Mouse (Mus musculus): ENCODE measurements around the gene Grb10. TPM values are rescaled to one million over a fixed set of nuclear protein-coding genes. Genes with fewer than 3 reads are reported as not detected.
A peak's percentile ranks its signal among the peaks of the same experiment; 100 is the strongest.

Gene Grb10
- polyA plus RNA-seq, 1 experiment from 2014 or later: 45.9 TPM

GRCm38 (mm10) chr11:12040391-12040790, 1.9 kb upstream of the Grb10 start:
- ATAC-seq: no peak
- Histone ChIP-seq H3K4me3 (ENCODE audit: low read depth, low read length) (no peak overlapping the region), H3K27ac (ENCODE audit: low read depth, low read length) (no peak overlapping the region), H3K9me3 (ENCODE audit: control insufficient read depth) (no peaks in the 10 kb centered on the region), H3K9ac (ENCODE audit: low read depth, low read length) (no peak overlapping the region), H3K27me3 (replicated peaks; ENCODE audit: control insufficient read depth, insufficient read depth, low read length) (peaks cover 43% of the 10 kb centered on the region), H3K4me2 (replicated peaks; ENCODE audit: low read depth) (no peak overlapping the region), H3K4me1 (replicated peaks; ENCODE audit: control insufficient read depth, insufficient read depth, low read length) (no peaks in the 10 kb centered on the region), H3K36me3 (ENCODE audit: control insufficient read depth, insufficient read depth) (no peaks in the 10 kb centered on the region)
- no peak for TF ChIP-seq CTCF (IDR thresholded peaks at IDR 0.05; ENCODE audit: low read depth)
- 84% methylated on average over 4 of the region's 4 CpGs for WGBS

- H3K4me3 ChIP-seq (ENCODE audit: low read depth, low read length): no peak overlapping the region
- peak; percentile 41 for TF ChIP-seq CTCF (IDR thresholded peaks at IDR 0.05; ENCODE audit: low read depth)
- H3K27me3 ChIP-seq (replicated peaks; ENCODE audit: control insufficient read depth, insufficient read depth, low read length): peaks cover 46% of the 10 kb centered on the region
- ATAC-seq: no peak
- H3K36me3 ChIP-seq (ENCODE audit: control insufficient read depth, insufficient read depth): no peaks in the 10 kb centered on the region
- H3K27ac ChIP-seq (ENCODE audit: low read depth, low read length): no peak overlapping the region
- no peaks in the 10 kb centered on the region for H3K9me3 ChIP-seq (ENCODE audit: control insufficient read depth)
- 71% methylated on average over 6 of the region's 6 CpGs for WGBS
- H3K9ac ChIP-seq (ENCODE audit: low read depth, low read length): no peak overlapping the region
- H3K4me2 ChIP-seq (replicated peaks; ENCODE audit: low read depth): no peak overlapping the region
- no peaks in the 10 kb centered on the region for H3K4me1 ChIP-seq (replicated peaks; ENCODE audit: control insufficient read depth, insufficient read depth, low read length)
These were observed 1.3 kb upstream of the Grb10 start for GRCm38 (mm10) chr11:12039748-12040147.

- WGBS: 38% methylated on average over 3 of the region's 3 CpGs
- Histone ChIP-seq H3K36me3 (ENCODE audit: control insufficient read depth, insufficient read depth) (no peaks in the 10 kb centered on the region), H3K9me3 (ENCODE audit: control insufficient read depth) (no peaks in the 10 kb centered on the region), H3K4me2 (replicated peaks; ENCODE audit: low read depth) (no peak overlapping the region), H3K9ac (ENCODE audit: low read depth, low read length) (no peak overlapping the region), H3K4me1 (replicated peaks; ENCODE audit: control insufficient read depth, insufficient read depth, low read length) (no peaks in the 10 kb centered on the region), H3K27me3 (replicated peaks; ENCODE audit: control insufficient read depth, insufficient read depth, low read length) (peaks cover 46% of the 10 kb centered on the region), H3K4me3 (ENCODE audit: low read depth, low read length) (no peak overlapping the region), H3K27ac (ENCODE audit: low read depth, low read length) (no peak overlapping the region)
- ATAC-seq: no peak
- peak; percentile 45 for TF ChIP-seq CTCF (IDR thresholded peaks at IDR 0.05; ENCODE audit: low read depth)
These were observed 615 bp upstream of the Grb10 start for GRCm38 (mm10) chr11:12039098-12039497.

- no peaks in the 10 kb centered on the region for H3K9me3 ChIP-seq (ENCODE audit: control insufficient read depth)
- no peak for TF ChIP-seq CTCF (IDR thresholded peaks at IDR 0.05; ENCODE audit: low read depth)
- no peaks in the 10 kb centered on the region for H3K36me3 ChIP-seq (ENCODE audit: control insufficient read depth, insufficient read depth)
- peak overlapping the region; percentile 74; the same call in 1 of the 2 replicates for H3K27ac ChIP-seq (ENCODE audit: low read depth, low read length)
- peaks cover 51% of the 10 kb centered on the region for H3K27me3 ChIP-seq (replicated peaks; ENCODE audit: control insufficient read depth, insufficient read depth, low read length)
- H3K4me3 ChIP-seq (ENCODE audit: low read depth, low read length): peak overlapping the region; percentile 63
- H3K9ac ChIP-seq (ENCODE audit: low read depth, low read length): peak overlapping the region; percentile 80
- ATAC-seq: peak; percentile 41
- no peaks in the 10 kb centered on the region for H3K4me1 ChIP-seq (replicated peaks; ENCODE audit: control insufficient read depth, insufficient read depth, low read length)
- WGBS: 7% methylated on average over 43 of the region's 48 CpGs
- H3K4me2 ChIP-seq (replicated peaks; ENCODE audit: low read depth): peak overlapping the region; percentile 77
These were observed 604 bp downstream of the Grb10 start for GRCm38 (mm10) chr11:12037689-12038469.

- Histone ChIP-seq H3K9ac (ENCODE audit: low read depth, low read length) (peak overlapping the region; percentile 80), H3K27me3 (replicated peaks; ENCODE audit: control insufficient read depth, insufficient read depth, low read length) (peaks cover 57% of the 10 kb centered on the region), H3K36me3 (ENCODE audit: control insufficient read depth, insufficient read depth) (no peaks in the 10 kb centered on the region), H3K9me3 (ENCODE audit: control insufficient read depth) (no peaks in the 10 kb centered on the region), H3K4me2 (replicated peaks; ENCODE audit: low read depth) (peak overlapping the region; percentile 77), H3K27ac (ENCODE audit: low read depth, low read length) (peak overlapping the region; percentile 74), H3K4me1 (replicated peaks; ENCODE audit: control insufficient read depth, insufficient read depth, low read length) (no peaks in the 10 kb centered on the region), H3K4me3 (ENCODE audit: low read depth, low read length) (peak overlapping the region; percentile 63)
- TF ChIP-seq CTCF (IDR thresholded peaks at IDR 0.05; ENCODE audit: low read depth): peak; percentile 26; the same call in 1 of the 2 replicates
- WGBS: under 1% methylated on average over 84 of the region's 93 CpGs
- ATAC-seq: peak; percentile 80
These were observed 1.3 kb downstream of the Grb10 start for GRCm38 (mm10) chr11:12037075-12037686.

Data from intestine, postnatal 0 days (tissue).